Mouse (Mus musculus): ENCODE results near the gene March1. TPM values are rescaled to one million over a fixed set of nuclear protein-coding genes. Genes with fewer than 3 reads are reported as not detected.

March1 gene
- polyA plus RNA-seq, 1 experiment: 0.01 TPM

DNA sequence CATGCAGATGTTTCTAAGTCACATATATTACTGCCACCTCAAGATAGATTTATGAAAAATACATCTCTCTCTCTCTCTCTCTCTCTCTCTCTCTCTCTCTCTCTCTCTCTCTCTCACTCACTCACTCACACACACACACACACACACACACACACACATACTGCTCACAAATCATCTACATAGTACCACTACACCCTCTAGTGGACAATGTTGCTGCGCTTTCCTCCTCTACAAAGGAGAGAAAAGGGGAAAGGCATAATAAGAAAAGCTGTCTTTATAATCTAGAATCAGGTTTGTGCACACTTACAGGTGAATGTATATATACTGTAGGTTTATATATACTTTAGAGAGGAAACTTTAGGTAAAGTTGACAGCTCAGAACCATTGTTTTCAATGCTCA is 825.1 kb downstream of the March1 start:
- Histone ChIP-seq H3K79me3 (ENCODE audit: low read depth) (no peaks in the 10 kb centered on the region), H3K36me3 (ENCODE audit: control insufficient read depth, insufficient read depth) (no peaks in the 10 kb centered on the region), H3K27me3 (ENCODE audit: control insufficient read depth, insufficient read depth, insufficient read length) (no peaks in the 10 kb centered on the region), H3K79me2 (ENCODE audit: control insufficient read depth, insufficient read depth) (no peaks in the 10 kb centered on the region), H3K4me3 (ENCODE audit: insufficient read depth, poor library complexity, severe bottlenecking) (no peak overlapping the region), H3ac (ENCODE audit: control insufficient read depth, insufficient read length, low read depth) (no peak overlapping the region)
- TF ChIP-seq MYOG (IDR thresholded peaks at IDR 0.05; ENCODE audit: control insufficient read depth, extremely low read depth, insufficient read length) (no peak), FOSL1 (IDR thresholded peaks at IDR 0.05; ENCODE audit: insufficient read depth, low read length, poor library complexity, severe bottlenecking) (no peak), CTCF (IDR thresholded peaks at IDR 0.05; ENCODE audit: control insufficient read depth, insufficient read depth, insufficient read length) (no peak), CEBPB (IDR thresholded peaks at IDR 0.05; ENCODE audit: low read depth) (no peak), MYOD1 (IDR thresholded peaks at IDR 0.05; ENCODE audit: control insufficient read depth, insufficient read length, low read depth) (no peak), MAX (IDR thresholded peaks at IDR 0.05) (no peak), USF1 (IDR thresholded peaks at IDR 0.05; ENCODE audit: low read depth) (no peak)

- Histone ChIP-seq H3ac (ENCODE audit: control insufficient read depth, insufficient read length, low read depth) (no peak overlapping the region), H3K79me2 (ENCODE audit: control insufficient read depth, insufficient read depth) (no peaks in the 10 kb centered on the region), H3K79me3 (ENCODE audit: low read depth) (no peaks in the 10 kb centered on the region), H3K36me3 (ENCODE audit: control insufficient read depth, insufficient read depth) (no peaks in the 10 kb centered on the region), H3K4me3 (ENCODE audit: insufficient read depth, poor library complexity, severe bottlenecking) (no peak overlapping the region), H3K27me3 (ENCODE audit: control insufficient read depth, insufficient read depth, insufficient read length) (no peaks in the 10 kb centered on the region)
- TF ChIP-seq FOSL1 (IDR thresholded peaks at IDR 0.05; ENCODE audit: insufficient read depth, low read length, poor library complexity, severe bottlenecking) (no peak), CEBPB (IDR thresholded peaks at IDR 0.05; ENCODE audit: low read depth) (no peak), MYOD1 (IDR thresholded peaks at IDR 0.05; ENCODE audit: control insufficient read depth, insufficient read length, low read depth) (no peak), CTCF (IDR thresholded peaks at IDR 0.05; ENCODE audit: control insufficient read depth, insufficient read depth, insufficient read length) (no peak), USF1 (IDR thresholded peaks at IDR 0.05; ENCODE audit: low read depth) (no peak), MYOG (IDR thresholded peaks at IDR 0.05; ENCODE audit: control insufficient read depth, extremely low read depth, insufficient read length) (no peak), MAX (IDR thresholded peaks at IDR 0.05) (no peak)
These were observed 826.4 kb downstream of the March1 start for GRCm38 (mm10) chr8:66444141-66444540.

DNA sequence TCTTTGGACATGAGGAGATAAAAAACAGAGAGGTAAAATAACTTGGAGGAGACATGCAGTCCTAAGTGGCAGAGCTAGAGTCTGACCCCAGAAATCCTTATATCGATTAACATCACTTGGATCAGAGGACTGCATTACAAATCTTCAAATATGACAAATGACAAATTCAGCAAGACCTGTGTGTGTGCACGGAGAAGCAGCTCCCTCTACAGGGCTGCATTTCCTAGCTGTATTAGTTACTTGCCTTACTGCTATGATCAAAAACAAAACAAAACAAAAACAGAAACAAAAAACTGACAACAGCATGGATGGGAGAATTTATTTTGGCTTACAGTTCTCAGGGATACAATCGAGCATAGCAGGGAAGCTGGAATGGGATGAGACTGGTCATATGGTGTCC is 827.7 kb downstream of the March1 start:
- Histone ChIP-seq H3K27me3 (ENCODE audit: control insufficient read depth, insufficient read depth, insufficient read length) (no peaks in the 10 kb centered on the region), H3K79me3 (ENCODE audit: low read depth) (no peaks in the 10 kb centered on the region)

GRCm38 (mm10) chr8:66450691-66451090 is 833.0 kb downstream of the March1 start:
- no peaks in the 10 kb centered on the region for H3K27me3 ChIP-seq (ENCODE audit: control insufficient read depth, insufficient read depth, insufficient read length)
- H3K79me2 ChIP-seq (ENCODE audit: control insufficient read depth, insufficient read depth): no peaks in the 10 kb centered on the region
- H3ac ChIP-seq (ENCODE audit: control insufficient read depth, insufficient read length, low read depth): no peak overlapping the region
- no peak overlapping the region for H3K4me3 ChIP-seq (ENCODE audit: insufficient read depth, poor library complexity, severe bottlenecking)
- H3K79me3 ChIP-seq (ENCODE audit: low read depth): no peaks in the 10 kb centered on the region
- H3K36me3 ChIP-seq (ENCODE audit: control insufficient read depth, insufficient read depth): no peaks in the 10 kb centered on the region
- peak; percentile 10 for TF ChIP-seq CTCF (IDR thresholded peaks at IDR 0.05; ENCODE audit: control insufficient read depth, insufficient read depth, insufficient read length)
- no peak for TF ChIP-seq USF1 (IDR thresholded peaks at IDR 0.05; ENCODE audit: low read depth)

More for the DNA sequence above, 827.7 kb downstream of the March1 start:
- no peak overlapping the region for H3ac ChIP-seq (ENCODE audit: control insufficient read depth, insufficient read length, low read depth)
- no peak overlapping the region for H3K4me3 ChIP-seq (ENCODE audit: insufficient read depth, poor library complexity, severe bottlenecking)
- H3K36me3 ChIP-seq (ENCODE audit: control insufficient read depth, insufficient read depth): no peaks in the 10 kb centered on the region
- no peaks in the 10 kb centered on the region for H3K79me2 ChIP-seq (ENCODE audit: control insufficient read depth, insufficient read depth)
- TF ChIP-seq MAX (IDR thresholded peaks at IDR 0.05) (no peak), CTCF (IDR thresholded peaks at IDR 0.05; ENCODE audit: control insufficient read depth, insufficient read depth, insufficient read length) (no peak), CEBPB (IDR thresholded peaks at IDR 0.05; ENCODE audit: low read depth) (no peak), USF1 (IDR thresholded peaks at IDR 0.05; ENCODE audit: low read depth) (no peak), MYOG (IDR thresholded peaks at IDR 0.05; ENCODE audit: control insufficient read depth, extremely low read depth, insufficient read length) (no peak), FOSL1 (IDR thresholded peaks at IDR 0.05; ENCODE audit: insufficient read depth, low read length, poor library complexity, severe bottlenecking) (no peak), MYOD1 (IDR thresholded peaks at IDR 0.05; ENCODE audit: control insufficient read depth, insufficient read length, low read depth) (no peak)

DNA sequence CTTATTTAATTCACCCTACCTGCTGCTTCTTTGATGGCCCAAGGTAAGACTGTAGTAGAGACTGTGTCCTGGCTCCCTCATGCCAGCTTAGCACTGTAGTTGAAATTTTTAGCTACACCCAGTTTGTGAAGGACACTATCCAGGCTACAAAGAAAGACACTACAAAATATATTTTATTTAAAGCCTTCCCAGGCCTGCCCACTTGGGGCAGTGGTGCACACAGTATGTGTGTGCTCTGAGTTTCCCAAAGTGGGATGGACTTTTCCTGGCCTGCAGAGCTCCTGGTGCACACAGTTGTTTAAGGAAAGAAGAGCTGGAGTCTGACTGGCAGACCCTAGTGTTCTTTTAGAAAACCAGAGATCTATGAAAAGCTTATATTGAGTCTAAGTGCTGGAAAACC is 839.4 kb downstream of the March1 start:
- H3K27me3 ChIP-seq (ENCODE audit: control insufficient read depth, insufficient read depth, insufficient read length): no peaks in the 10 kb centered on the region

GRCm38 (mm10) chr8:66469821-66470220 is 852.1 kb downstream of the March1 start:
- no peak overlapping the region for H3K4me3 ChIP-seq (ENCODE audit: insufficient read depth, poor library complexity, severe bottlenecking)
- H3ac ChIP-seq (ENCODE audit: control insufficient read depth, insufficient read length, low read depth): no peak overlapping the region
- no peaks in the 10 kb centered on the region for H3K27me3 ChIP-seq (ENCODE audit: control insufficient read depth, insufficient read depth, insufficient read length)
- no peaks in the 10 kb centered on the region for H3K79me3 ChIP-seq (ENCODE audit: low read depth)
- TF ChIP-seq FOSL1 (IDR thresholded peaks at IDR 0.05; ENCODE audit: insufficient read depth, low read length, poor library complexity, severe bottlenecking) (no peak), MYOG (IDR thresholded peaks at IDR 0.05; ENCODE audit: control insufficient read depth, extremely low read depth, insufficient read length) (no peak), USF1 (IDR thresholded peaks at IDR 0.05; ENCODE audit: low read depth) (no peak), MYOD1 (IDR thresholded peaks at IDR 0.05; ENCODE audit: control insufficient read depth, insufficient read length, low read depth) (no peak), CTCF (IDR thresholded peaks at IDR 0.05; ENCODE audit: control insufficient read depth, insufficient read depth, insufficient read length) (no peak), MAX (IDR thresholded peaks at IDR 0.05) (no peak), CEBPB (IDR thresholded peaks at IDR 0.05; ENCODE audit: low read depth) (no peak)
- H3K36me3 ChIP-seq (ENCODE audit: control insufficient read depth, insufficient read depth): peaks cover under 1% of the 10 kb centered on the region
- no peaks in the 10 kb centered on the region for H3K79me2 ChIP-seq (ENCODE audit: control insufficient read depth, insufficient read depth)

More for the DNA sequence above, 839.4 kb downstream of the March1 start:
- no peaks in the 10 kb centered on the region for H3K79me2 ChIP-seq (ENCODE audit: control insufficient read depth, insufficient read depth)
- H3ac ChIP-seq (ENCODE audit: control insufficient read depth, insufficient read length, low read depth): no peak overlapping the region
- H3K4me3 ChIP-seq (ENCODE audit: insufficient read depth, poor library complexity, severe bottlenecking): no peak overlapping the region
- no peak for TF ChIP-seq MYOG (IDR thresholded peaks at IDR 0.05; ENCODE audit: control insufficient read depth, extremely low read depth, insufficient read length)
- TF ChIP-seq USF1 (IDR thresholded peaks at IDR 0.05; ENCODE audit: low read depth): no peak
- TF ChIP-seq FOSL1 (IDR thresholded peaks at IDR 0.05; ENCODE audit: insufficient read depth, low read length, poor library complexity, severe bottlenecking): no peak
- H3K36me3 ChIP-seq (ENCODE audit: control insufficient read depth, insufficient read depth): no peaks in the 10 kb centered on the region
- H3K79me3 ChIP-seq (ENCODE audit: low read depth): no peaks in the 10 kb centered on the region

Measured in C2C12 (cell line).